In the genomic region with DNA sequence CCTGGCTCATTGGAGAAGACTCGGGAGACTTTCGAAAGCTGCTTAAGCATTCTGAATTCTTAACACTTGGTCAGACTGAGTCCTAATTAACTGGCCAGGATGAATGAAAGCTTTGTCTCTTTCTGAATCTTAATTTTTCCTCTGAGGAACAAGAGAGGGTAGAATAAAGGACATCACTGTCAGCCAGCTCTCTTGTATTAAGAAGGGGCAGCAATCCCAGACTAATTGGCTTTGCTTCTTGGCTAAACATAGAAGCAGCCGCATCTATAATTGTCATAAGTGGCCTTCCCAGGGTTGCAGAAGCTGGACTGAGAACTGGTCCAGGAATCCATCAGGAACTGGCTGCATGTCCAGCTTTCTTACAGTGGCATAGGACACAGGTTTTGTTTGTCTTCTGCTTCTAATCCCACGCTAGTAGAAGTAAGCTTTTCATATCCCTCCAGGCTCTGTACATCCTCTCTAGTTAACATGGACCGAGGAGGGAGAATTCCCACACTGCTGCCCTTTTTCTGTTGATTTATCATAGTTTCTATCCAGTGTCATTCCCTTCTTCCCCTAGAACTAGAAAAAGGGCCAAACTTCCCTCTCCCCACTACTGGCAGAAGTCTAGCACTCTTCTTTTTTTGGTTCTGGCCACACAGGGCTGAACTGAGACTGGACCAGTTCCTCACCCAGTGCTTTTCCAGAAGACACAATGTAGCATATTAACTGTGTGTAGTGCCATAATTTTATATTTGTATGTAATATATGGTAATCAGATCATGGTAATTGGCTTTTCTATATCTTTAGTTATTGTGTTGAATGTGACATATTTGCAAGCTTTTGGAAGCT, we compare ENCODE assay signal across 10 mouse cellular contexts. TPM values are rescaled to one million over a fixed set of nuclear protein-coding genes. Genes with fewer than 3 reads are reported as not detected.
A peak's percentile ranks its signal among the peaks of the same experiment; 100 is the strongest.
DNase-seq lines count a peak whose midpoint lies in the region; ATAC-seq lines count a peak whose summit lies in the region.
"Had no signal": no experiment of that assay in that cellular context is flagged by ENCODE, and none has a peak within 500 bp of the region (broad histone marks: within the 10 kb centered on the region; RNA-seq: fewer than 3 reads in every experiment).

No protein-coding gene starts in this region.

- DNase-seq in embryo, embryonic 10 days (ENCODE audit: low spot score): peak; percentile 24
- DNase-seq in embryo, embryonic 9.5 days (ENCODE audit: extremely low spot score): no peak
- peak; percentile 92 for DNase-seq in Muller cell, postnatal 12 days (ENCODE audit: inconsistent ontology term)
- DNase-seq in forebrain, embryonic 14.5 days (ENCODE audit: low spot score): peak; percentile 95
- no peak for DNase-seq in thymus, postnatal 14 days
- DNase-seq in adrenal gland, postnatal 10 days: no peak
- no peak for DNase-seq in testis, postnatal 14 days (ENCODE audit: low spot score)

- no peak overlapping the region for H3K9ac ChIP-seq in forebrain, embryonic 14.5 days (ENCODE audit: low read length)
- no peak overlapping the region for H3K9ac ChIP-seq in hindbrain, embryonic 16.5 days (ENCODE audit: low read depth, low read length)

- H3K27ac ChIP-seq in forebrain, embryonic 14.5 days (ENCODE audit: low read depth, low read length): peak overlapping the region; percentile 79
- H3K27ac ChIP-seq in hindbrain, embryonic 16.5 days (ENCODE audit: low read depth, low read length): peak overlapping the region; percentile 76

- peaks cover 13% of the 10 kb centered on the region for H3K4me1 ChIP-seq in forebrain, embryonic 14.5 days (ENCODE audit: control insufficient read depth, insufficient read depth, low read length)
- no peaks in the 10 kb centered on the region; the same call in 1 of the 2 replicates for H3K4me1 ChIP-seq in hindbrain, embryonic 16.5 days (ENCODE audit: control insufficient read depth, insufficient read depth, low read depth, low read length)

- no peak overlapping the region for H3K4me2 ChIP-seq in forebrain, embryonic 14.5 days (ENCODE audit: low read length)
- no peak overlapping the region for H3K4me2 ChIP-seq in hindbrain, embryonic 16.5 days (ENCODE audit: low read length)

- peak; percentile 94 for ATAC-seq in forebrain, embryonic 14.5 days
- peak; percentile 97 for ATAC-seq in hindbrain, embryonic 16.5 days

- no peak overlapping the region for H3K4me3 ChIP-seq in forebrain, embryonic 14.5 days (ENCODE audit: low read depth, low read length)
- no peak overlapping the region for H3K4me3 ChIP-seq in hindbrain, embryonic 16.5 days (ENCODE audit: low read length)
- H3K4me3 ChIP-seq: myocyte had no signal

- H3K27me3 ChIP-seq in forebrain, embryonic 14.5 days (replicated peaks; ENCODE audit: control insufficient read depth, insufficient read depth, low read length): no peaks in the 10 kb centered on the region
- H3K27me3 ChIP-seq in hindbrain, embryonic 16.5 days (replicated peaks; ENCODE audit: control insufficient read depth, insufficient read depth, low read length): no peaks in the 10 kb centered on the region

- WGBS in forebrain, embryonic 14.5 days: 2% methylated on average over 5 of the region's 5 CpGs
- WGBS in hindbrain, embryonic 16.5 days: 23% methylated on average over 5 of the region's 5 CpGs

- no peaks in the 10 kb centered on the region for H3K9me3 ChIP-seq in forebrain, embryonic 14.5 days (replicated peaks; ENCODE audit: control insufficient read depth, low read length)
- H3K9me3 ChIP-seq in hindbrain, embryonic 16.5 days (ENCODE audit: control insufficient read depth, low read length): no peaks in the 10 kb centered on the region

- H3K36me3 ChIP-seq in forebrain, embryonic 14.5 days (ENCODE audit: control insufficient read depth, insufficient read depth, low read length): no peaks in the 10 kb centered on the region
- H3K36me3 ChIP-seq in hindbrain, embryonic 16.5 days (ENCODE audit: control insufficient read depth, insufficient read depth, low read length): no peaks in the 10 kb centered on the region

RNA-seq across cellular contexts. Expression of a gene that starts 14.7 kb away (rescaled TPM):
- polyA plus RNA-seq in forebrain, embryonic 14.5 days (2014; fragmentation: Nextera tagmentation; extraction: Ambion mirVana): 547 and 623 TPM in 2 replicates
- 757 and 946 TPM in 2 replicates for polyA plus RNA-seq in hindbrain, embryonic 16.5 days (2015; fragmentation: Nextera tagmentation; extraction: Ambion mirVana)
- total RNA-seq in adrenal gland, postnatal 10 days (2021): 100 to 1,000 TPM; 839 to 876 TPM

RNA-seq across cellular contexts. Expression of a gene that starts 25.4 kb away (rescaled TPM):
- not detected in 2 replicates for polyA plus RNA-seq in forebrain, embryonic 14.5 days (2014; fragmentation: Nextera tagmentation; extraction: Ambion mirVana)
- polyA plus RNA-seq in hindbrain, embryonic 16.5 days (2015; fragmentation: Nextera tagmentation; extraction: Ambion mirVana): not detected in 2 replicates
- total RNA-seq in adrenal gland, postnatal 10 days (2021): 1 to 10 TPM; 1.4 to 1.7 TPM
- total RNA-seq: left cerebral cortex, adult 8-10 months had no signal
- polyA plus RNA-seq: myocyte had no signal

RNA-seq across cellular contexts. Expression of a gene that starts 55.3 kb away (rescaled TPM):
- polyA plus RNA-seq in forebrain, embryonic 14.5 days (2014; fragmentation: Nextera tagmentation; extraction: Ambion mirVana): not detected in 2 replicates
- polyA plus RNA-seq in hindbrain, embryonic 16.5 days (2015; fragmentation: Nextera tagmentation; extraction: Ambion mirVana): not detected in 2 replicates
- total RNA-seq in adrenal gland, postnatal 10 days (2021): not detected
- total RNA-seq: left cerebral cortex, adult 8-10 months had no signal
- polyA plus RNA-seq: myocyte had no signal

Comparison
In these comparisons a context has a peak if more than half of its experiments do, and no peak if none do; other contexts are left out.
1. DNase-seq: peak in embryo, embryonic 10 days (single experiment), Muller cell, postnatal 12 days (single experiment) and forebrain, embryonic 14.5 days (single experiment); none in embryo, embryonic 9.5 days (single experiment), thymus, postnatal 14 days (single experiment), adrenal gland, postnatal 10 days (single experiment) and testis, postnatal 14 days (single experiment).